Mouse (Mus musculus): ENCODE results near the gene Hspa1b.

DNA sequence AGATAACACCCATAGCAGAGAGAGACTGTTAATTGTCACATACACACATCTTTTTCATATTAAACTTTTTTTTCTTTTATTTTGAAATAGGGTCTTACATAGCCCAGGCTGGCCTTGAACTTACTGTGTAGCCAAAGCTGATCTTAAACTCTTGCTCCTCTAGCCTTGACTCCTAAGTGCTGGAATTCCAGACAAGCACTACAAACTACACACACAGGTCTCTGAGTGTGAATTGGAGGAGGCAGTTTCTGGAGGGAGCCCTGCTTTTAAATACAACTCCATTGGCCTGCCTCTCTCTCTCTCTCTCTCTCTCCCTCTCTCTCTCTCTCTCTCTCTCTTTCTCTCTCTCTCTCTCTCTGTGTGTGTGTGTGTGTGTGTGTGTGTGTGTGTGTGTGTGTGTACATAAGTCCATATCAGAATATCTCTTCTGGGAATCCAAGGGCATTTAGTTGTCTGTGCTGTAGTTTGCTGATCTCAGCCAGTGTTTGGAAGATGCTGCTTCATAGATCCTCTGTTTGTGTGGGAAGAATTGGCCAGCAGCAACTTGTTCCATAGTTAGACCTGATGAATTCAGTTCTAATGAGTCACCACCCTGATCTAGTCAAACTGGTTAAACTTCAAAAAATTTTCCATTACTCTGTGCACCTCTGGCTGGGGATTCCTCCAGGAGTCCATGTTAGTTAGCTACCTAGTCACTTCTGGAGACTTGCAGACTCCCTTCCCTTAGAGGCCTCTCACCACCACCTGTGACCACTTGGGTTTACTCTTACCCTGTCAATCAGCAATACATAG, 1.9 kb upstream of the Hspa1b start:
- no peak for TF ChIP-seq CTCF (IDR thresholded peaks at IDR 0.05; ENCODE audit: insufficient read depth, low read depth, low read length)
- TF ChIP-seq POLR2A (IDR thresholded peaks at IDR 0.05; ENCODE audit: insufficient read depth, low read depth, low read length) = no peak

Measured in olfactory bulb, adult 2 months (tissue).